Mouse (Mus musculus): ENCODE results near the gene Hoxb1. TPM values are rescaled to one million over a fixed set of nuclear protein-coding genes. Genes with fewer than 3 reads are reported as not detected.

Hoxb1 gene
- total RNA-seq, 2 experiments from 2014 or later: not detected

- DNase-seq: no peak
- intact Hi-C loops (cut with DNase I): no loop called here
Measured at GRCm38 (mm10) chr11:96387635-96388034, 22.1 kb downstream of the Hoxb1 start.

GRCm38 (mm10) chr11:96396772-96397626, 31.4 kb downstream of the Hoxb1 start:
- intact Hi-C loops (cut with DNase I): no loop called here
- DNase-seq: no peak

- intact Hi-C loops (cut with DNase I): no loop called here
- no peak for DNase-seq
Measured at GRCm38 (mm10) chr11:96397806-96398335, 32.3 kb downstream of the Hoxb1 start.

- DNase-seq: peak; percentile 59 to 66
- intact Hi-C loops (cut with DNase I): no loop called here
Measured at GRCm38 (mm10) chr11:96399923-96400322, 34.4 kb downstream of the Hoxb1 start.

- DNase-seq: peak; percentile 19 to 25
- intact Hi-C loops (cut with DNase I): no loop called here
Measured at GRCm38 (mm10) chr11:96404016-96404604, 38.6 kb downstream of the Hoxb1 start.

GRCm38 (mm10) chr11:96404831-96405230, 39.3 kb downstream of the Hoxb1 start:
- no peak for DNase-seq
- intact Hi-C loops (cut with DNase I): loop anchor here (5.0 kb wide), 1 partner anchor 53 kb away; the partner anchor contains the start of gene Hoxb2

GRCm38 (mm10) chr11:96405541-96405940, 40.0 kb downstream of the Hoxb1 start:
- intact Hi-C loops (cut with DNase I): loop anchor here (5.0 kb wide), 1 partner anchor 53 kb away; the partner anchor contains the start of gene Hoxb2

GRCm38 (mm10) chr11:96407191-96408072, 41.9 kb downstream of the Hoxb1 start:
- intact Hi-C loops (cut with DNase I): loop anchor here (5.0 kb wide), 1 partner anchor 55 kb away; the partner anchor contains the start of gene Hoxb2
- peak; percentile 75 to 80 for DNase-seq

More at GRCm38 (mm10) chr11:96405541-96405940, 40.0 kb downstream of the Hoxb1 start:
- DNase-seq: no peak

- intact Hi-C loops (cut with DNase I): loop anchor here (5.0 kb wide), 1 partner anchor 56 kb away; the partner anchor contains the start of gene Hoxb2
- DNase-seq: no peak
Measured at GRCm38 (mm10) chr11:96408234-96409010, 42.9 kb downstream of the Hoxb1 start.

GRCm38 (mm10) chr11:96411019-96411418, 45.5 kb downstream of the Hoxb1 start:
- intact Hi-C loops (cut with DNase I): loop anchor here (2.0 kb wide), 1 partner anchor 100 kb away; no protein-coding TSS in a partner anchor
- DNase-seq: no peak

- no peak for DNase-seq
- intact Hi-C loops (cut with DNase I): loop anchor here (2.0 kb wide), 1 partner anchor 101 kb away; no protein-coding TSS in a partner anchor
Measured at GRCm38 (mm10) chr11:96411934-96412333, 46.4 kb downstream of the Hoxb1 start.

GRCm38 (mm10) chr11:96412941-96413491, 47.5 kb downstream of the Hoxb1 start:
- DNase-seq: no peak
- intact Hi-C loops (cut with DNase I): no loop called here

- DNase-seq: peak; percentile 81 to 86
- intact Hi-C loops (cut with DNase I): no loop called here
Measured at GRCm38 (mm10) chr11:96413527-96413926, 48.0 kb downstream of the Hoxb1 start.

GRCm38 (mm10) chr11:96414002-96414401, 48.5 kb downstream of the Hoxb1 start:
- intact Hi-C loops (cut with DNase I): no loop called here
- DNase-seq: no peak

Small RNA genes within 50 kb of the gene (microRNA-seq; reads per million reads assigned to microRNA genes)
- 1,905 to 2,262 reads per million in 2 experiments for gene Mir10a

Other genes with a start within 250 kb of the Hoxb1 start
- not detected for gene Ttll6, start 232.0 kb upstream of the Hoxb1 start, total RNA-seq (2021)
- gene Hoxb13, start 171.4 kb upstream of the Hoxb1 start, total RNA-seq (2021): not detected
- gene Hoxb9, start 94.3 kb upstream of the Hoxb1 start, total RNA-seq (2021): not detected
- not detected for gene Hoxb8, start 83.8 kb upstream of the Hoxb1 start, total RNA-seq (2021)
- gene Hoxb7, start 79.1 kb upstream of the Hoxb1 start, total RNA-seq (2021): not detected
- gene Hoxb6, start 73.3 kb upstream of the Hoxb1 start, total RNA-seq (2021): not detected
- under 1 TPM; 0.45 to 0.62 TPM for gene Hoxb5, start 62.4 kb upstream of the Hoxb1 start, total RNA-seq (2021)
- 1 to 10 TPM; 1.1 TPM for gene Hoxb4, start 47.5 kb upstream of the Hoxb1 start, total RNA-seq (2021)
- gene Hoxb3, start 42.4 kb upstream of the Hoxb1 start, total RNA-seq (2021): 1 to 10 TPM; 1.1 TPM
- 1 to 10 TPM; 1.6 to 1.7 TPM for gene Hoxb2, start 15.2 kb upstream of the Hoxb1 start, total RNA-seq (2021)
- under 1 TPM; 0.47 to 0.91 TPM for gene Skap1, start 98.8 kb downstream of the Hoxb1 start, total RNA-seq (2021)